Mouse (Mus musculus): ENCODE results near the gene Olfr561.

The Olfr561 gene

DNA sequence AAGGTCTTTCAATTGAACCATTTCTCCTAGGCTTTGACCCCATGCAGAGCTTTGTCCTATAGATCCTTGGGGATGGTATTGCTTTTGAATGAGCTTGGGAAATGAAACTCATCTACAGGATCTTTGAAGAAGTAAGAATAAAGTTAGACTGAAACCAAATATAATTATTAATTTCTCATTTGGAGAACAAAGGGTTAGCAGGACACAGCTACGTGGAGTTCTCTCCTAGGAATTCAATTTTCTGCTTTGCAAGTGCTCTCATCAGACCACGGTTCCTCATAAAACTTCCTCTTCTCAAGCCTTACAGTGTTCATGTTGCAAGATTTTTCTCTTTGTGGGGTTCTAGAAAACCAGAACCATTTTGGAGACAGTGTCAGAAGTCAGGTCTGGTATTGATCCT is at the start of gene Olfr561:
Gene Olfr561 (plus strand): TSS at position 301 of the 400 bp plus-strand sequence.
- DNase-seq = no peak

DNA sequence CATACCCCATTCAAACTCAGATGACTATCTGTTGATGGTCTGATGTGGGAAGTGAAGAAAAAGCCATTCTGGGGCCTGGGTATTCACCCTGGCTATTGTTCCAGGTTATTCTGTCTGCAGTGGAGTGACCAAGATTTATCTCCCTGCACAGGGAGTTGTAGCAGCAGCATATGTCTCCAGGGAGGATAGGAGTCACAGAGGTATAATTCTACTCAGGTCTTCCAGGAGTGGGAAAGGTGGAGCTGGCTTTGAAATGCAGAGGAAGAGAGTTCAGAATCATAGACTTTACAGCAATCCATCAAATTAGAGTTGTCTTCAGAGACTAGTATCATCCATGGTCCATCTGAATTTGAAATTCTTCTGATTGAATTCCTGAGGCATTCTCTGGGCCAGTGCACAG is 43.6 kb upstream of the Olfr561 start, which contains the start of gene Olfr559:
Gene Olfr559 (minus strand): TSS at position 101 of the 400 bp plus-strand sequence.
- no peak for DNase-seq

DNA sequence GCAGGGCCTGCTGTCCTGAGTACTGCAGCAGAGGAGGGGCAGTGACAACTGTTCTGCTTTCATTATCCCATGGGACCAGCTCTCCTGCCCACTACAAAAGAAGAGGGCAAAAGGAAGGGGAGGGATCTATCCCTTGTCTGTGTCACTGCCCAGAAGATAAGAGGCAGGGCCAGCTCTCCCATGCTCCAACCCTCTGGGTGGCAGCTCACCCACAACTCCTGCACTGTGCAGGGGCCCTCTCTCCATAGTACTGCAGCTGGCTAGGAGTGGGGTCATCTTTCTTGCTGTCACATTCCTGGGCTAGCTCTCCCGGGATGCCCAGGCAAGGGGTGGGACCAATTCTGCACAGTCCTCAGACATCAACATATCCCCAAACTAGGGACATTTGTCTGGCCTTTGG is 37.2 kb upstream of the Olfr561 start:
- DNase-seq = no peak

- peak; percentile 91 for DNase-seq
Observed at GRCm38 (mm10) chr7:102737705-102738104, 33.3 kb upstream of the Olfr561 start.

GRCm38 (mm10) chr7:102752086-102752485 is 18.9 kb upstream of the Olfr561 start:
- no peak for DNase-seq

GRCm38 (mm10) chr7:102759266-102759665 is 11.8 kb upstream of the Olfr561 start, which contains the start of the genes Olfr560 and Olfr78:
Gene Olfr560 (minus strand): TSS chr7:102759366.
Gene Olfr78 (minus strand): TSS chr7:102759471.
- no peak for DNase-seq

DNA sequence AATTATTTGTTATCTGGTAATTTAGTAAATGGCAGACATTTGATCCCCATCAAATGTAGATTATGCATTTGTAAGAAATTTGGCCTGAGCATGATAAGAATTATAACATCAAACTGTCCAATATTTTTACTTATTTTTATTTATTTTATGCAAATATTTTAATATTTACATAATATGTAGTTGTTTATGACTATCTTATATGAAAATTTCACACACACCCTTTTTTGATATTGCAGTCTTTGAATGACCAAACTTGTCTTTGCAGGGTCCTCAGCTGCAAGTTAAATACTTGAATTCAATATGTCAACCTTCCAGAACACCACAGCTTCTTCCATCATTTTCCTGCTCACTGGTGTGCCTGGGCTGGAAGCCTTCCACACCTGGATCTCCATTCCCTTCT is 32.2 kb downstream of the Olfr561 start, which contains the start of gene Olfr564:
Gene Olfr564 (plus strand): TSS at position 301 of the 400 bp plus-strand sequence.
- no peak for DNase-seq

Data from heart, adult 11 months (tissue).